Mouse (Mus musculus) right cerebral cortex, postnatal 14 days (tissue): ENCODE measurements at regions not wholly inside any gene's neighbourhood (a gene's known extent, or its start where the extent isn't known, plus 50 kb on each side); places are given as distances from the start of the nearest gene placed in this dataset.
A peak's percentile ranks its signal among the peaks of the same experiment; 100 is the strongest.

Experiments
- DNase-seq: peaks from one replicate; pipeline ENCODE4 v3.0.0; 2022

DNA sequence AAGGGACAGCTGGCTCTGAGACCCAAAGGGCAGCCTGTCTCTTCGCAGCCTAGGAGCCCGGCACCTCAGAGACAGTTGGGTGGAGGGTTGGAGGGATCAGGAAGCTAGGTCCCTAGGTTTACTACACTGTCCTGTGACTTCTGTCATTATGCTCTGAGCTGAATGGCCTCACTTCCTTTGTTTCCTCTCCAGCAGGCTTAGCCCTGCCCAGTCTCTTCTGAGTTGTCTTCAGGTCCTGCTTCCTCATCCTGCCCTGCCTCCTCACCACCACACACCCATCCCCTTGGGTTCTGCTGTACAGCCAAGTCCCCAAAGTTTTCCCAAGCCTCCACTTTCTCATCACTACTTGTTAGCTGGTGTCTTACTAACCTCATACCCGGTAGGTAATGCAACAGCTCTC lies 122.7 kb upstream of the Ccdc122 start:
- DNase-seq, result no peak

DNA sequence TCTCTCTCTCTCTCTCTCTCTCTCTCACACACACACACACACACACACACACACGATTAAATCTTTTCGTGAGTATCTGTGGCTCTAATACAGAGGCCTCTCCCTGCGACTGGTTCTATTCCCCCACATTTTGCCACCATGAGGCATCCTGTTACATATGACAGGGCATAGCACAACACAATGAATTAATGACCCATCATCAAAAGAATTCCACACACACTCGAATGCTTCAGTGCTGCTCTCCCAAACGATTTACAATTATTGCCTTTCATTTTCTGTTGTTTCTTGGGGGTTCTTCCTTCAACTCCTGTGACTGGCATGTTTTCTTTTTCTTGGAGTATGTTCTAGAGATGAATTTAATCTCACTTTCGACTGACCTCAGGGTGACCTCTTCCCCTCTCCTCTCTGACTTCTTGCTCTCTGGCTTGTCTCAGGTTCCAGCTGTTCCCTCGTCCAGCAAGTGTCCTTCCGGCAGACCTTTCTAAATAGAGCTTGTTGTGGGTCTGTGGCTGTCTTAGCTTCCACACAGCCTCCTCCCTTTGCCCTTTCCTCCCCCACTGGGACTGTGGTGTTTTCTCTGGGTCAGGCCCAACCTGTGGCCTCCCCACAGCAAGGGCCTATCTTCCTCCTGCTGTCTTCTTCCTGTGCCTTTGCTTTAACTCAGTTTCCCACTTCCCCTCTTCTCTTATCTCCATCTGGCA lies 124.1 kb upstream of the Ccdc122 start:
- DNase-seq, result no peak

DNA sequence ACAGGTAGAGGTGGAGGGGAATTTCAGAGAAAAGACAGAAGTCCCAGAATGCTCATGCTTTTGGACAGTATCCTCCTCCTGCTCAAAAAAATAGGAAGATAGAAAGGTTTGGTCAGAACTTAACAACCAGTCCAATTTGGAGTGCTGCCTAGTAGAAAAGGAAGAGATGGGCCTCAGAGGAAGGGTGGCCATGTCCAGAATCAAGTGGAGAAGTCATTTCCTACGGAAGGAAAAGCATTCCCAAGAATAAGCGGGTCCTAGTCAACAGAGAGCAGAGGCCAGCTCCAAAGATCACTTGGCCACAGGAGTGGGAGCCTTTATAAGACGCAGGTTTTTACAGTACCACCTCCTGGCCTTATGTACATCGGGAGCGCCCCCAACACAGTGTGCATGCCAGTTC lies 125.3 kb upstream of the Ccdc122 start:
- no peak for DNase-seq

DNA sequence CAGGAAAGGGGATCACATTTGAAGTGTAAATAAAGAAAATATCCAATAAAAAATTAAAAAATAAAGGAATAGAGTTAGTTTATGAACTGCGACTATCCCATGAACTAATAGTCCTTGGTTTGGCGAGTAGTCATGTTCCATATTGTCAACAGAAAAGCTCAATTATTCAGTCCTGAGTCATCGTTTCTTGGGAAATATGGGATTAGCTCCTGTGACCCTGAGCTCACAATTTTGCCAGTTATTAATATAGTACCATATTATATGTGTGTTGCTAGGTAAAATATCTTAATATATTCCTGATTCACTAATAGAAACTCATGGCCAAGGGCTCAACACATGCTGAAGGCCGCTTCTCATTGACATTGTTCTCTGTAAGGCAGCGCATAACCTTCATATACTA lies 126.4 kb upstream of the Ccdc122 start:
- no peak for DNase-seq

DNA sequence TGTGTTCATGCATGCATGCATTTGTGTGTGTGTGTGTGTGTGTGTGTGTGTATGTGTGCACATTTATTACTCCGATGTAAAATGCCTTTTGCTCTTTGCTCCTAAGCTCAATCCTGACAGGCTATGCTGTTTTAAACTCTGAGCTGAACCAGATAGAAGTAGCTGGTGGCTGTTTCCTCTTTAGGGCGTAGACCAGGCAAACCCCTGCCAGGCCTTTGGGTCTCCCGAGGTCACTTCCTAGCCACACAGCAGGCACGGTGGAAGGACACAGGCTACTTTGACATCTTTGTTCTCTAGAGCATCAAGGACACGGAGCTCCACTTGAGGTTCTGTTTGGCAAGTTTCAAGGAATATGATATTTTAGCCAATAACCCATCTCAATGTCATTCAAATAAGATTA lies 128.6 kb upstream of the Ccdc122 start:
- no peak for DNase-seq

DNA sequence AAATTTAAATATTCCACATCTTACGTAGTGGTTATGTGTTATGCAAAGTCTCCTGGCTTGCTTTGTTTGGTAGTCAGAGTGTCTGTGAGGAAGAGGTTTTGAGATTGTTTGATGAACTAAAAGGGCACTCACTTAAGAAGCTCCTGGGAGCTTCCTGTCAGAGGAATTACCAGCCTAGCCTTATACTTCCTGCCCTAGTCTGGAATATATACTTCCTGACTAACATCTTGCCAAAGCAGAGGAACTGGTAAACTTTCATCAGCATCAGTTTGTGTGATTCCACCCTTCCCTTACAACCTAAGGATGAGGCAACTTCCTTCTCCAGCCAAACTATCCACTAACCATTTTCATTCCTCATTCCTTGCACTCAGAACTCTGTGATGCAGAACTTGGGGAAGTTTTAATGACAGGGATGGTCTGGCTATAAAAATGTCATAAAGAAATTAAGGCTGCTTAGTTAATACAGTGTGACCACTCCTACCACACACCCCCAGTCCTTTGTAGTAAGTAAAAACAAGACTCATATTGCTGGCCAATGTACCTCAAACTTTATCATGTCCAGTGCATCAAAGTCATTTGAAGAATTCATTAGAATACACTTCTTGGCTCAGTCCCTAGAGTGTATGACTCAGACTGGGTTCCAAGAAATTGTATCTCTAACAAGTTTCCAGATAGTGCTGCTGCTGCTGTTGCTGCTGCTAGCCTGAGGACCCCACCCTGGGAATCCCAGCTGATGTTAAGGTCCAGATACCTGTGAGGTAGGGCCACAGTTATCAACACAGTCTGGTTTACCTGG lies 133.4 kb upstream of the Ccdc122 start:
- DNase-seq, result no peak

DNA sequence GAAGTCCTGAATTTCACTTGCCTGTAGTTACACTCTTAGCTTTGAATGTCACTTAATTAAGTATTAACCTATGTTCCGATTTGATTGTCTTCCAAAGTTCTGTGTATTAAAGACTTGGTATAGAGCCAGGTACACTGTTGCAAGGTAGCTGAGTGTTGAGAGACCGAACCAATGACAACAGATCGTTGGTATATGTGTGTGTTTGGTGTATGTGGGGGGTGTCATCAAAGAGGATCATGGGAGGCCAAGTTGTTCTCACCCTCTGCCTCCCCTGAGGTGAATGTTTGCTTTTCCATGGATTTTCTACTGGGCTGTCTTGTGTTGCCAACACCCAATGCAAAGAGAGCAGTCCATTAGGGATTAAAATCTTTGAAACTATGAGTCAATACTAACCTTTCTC lies 135.1 kb upstream of the Ccdc122 start:
- no peak for DNase-seq

DNA sequence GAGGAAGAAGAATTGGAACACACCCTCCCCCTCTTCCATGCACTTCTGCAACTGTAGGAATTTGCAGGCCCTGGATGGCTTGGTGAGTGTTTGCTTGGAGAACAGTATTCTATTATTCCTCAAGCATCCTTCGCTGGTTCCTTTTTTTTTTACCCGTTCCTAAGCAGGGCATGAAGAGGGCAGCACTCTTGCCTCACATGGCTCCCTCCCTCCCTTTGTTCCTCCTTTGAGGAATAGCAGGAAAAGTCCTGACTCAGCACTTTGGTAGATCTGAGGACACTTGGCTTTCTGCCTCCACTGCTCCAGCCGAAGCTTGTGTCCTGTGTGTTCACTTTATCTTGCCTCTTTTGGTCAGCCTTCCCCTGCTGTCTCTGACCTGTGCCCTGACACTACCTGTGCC lies 137.2 kb upstream of the Ccdc122 start:
- DNase-seq, result no peak

DNA sequence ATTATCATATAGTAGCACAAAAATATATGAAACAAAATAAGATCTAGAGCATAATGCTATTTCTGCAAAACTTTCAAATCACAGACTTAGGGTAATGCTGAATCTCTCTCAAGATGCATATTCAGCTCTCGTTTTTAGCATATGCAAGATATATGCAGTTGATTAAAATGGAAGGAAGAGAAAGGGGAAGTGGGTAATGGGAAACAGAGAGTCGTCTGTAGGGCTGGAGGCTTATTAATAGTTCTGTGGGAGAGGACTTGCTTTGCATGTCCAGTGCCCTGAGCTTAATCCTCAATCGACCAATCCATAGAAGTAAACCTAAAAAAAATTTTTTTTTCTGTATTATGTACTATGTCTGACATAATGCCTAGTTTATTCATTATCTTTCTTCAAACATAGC lies 148.9 kb upstream of the Ccdc122 start:
- DNase-seq, result no peak

DNA sequence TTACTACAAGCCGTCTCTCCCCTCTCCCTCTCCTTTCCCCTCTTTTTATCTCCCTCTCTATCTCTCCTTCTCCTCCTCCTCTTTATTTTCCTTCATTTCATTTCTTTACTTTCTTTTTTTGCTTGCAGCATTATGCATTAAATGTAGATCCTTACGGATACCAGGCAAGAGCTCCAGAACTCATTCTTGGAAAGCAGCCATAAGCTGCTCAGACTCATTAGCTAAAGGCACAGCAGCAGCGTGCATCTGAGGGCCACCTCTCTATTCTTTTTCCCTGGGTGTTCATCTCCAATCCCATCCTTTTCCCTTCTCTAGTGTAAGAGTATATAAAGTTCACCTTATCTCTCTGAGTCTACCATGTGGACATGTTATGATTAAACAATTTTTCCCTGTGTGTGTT lies 149.4 kb upstream of the Ccdc122 start:
- no peak for DNase-seq

DNA sequence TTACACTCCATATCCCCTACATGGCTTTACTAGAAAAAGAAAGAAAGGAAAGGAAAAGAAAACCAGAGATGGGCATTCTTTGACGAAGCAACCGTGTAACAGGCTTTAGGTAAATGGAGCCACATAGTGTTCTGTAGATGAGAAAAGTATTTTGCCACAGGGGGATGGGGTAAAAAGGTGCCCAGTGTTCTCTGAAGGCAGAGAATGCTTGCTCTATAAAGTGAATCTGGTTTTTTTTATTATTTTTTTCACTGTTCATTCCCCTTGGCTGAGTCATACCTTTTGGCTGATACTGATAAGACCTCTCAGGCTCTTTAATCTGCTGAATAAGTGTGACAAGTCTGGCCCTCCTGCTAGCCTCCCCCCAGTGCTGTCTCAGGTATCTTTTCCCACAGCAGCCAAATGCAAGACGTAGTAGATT lies 153.3 kb upstream of the Ccdc122 start:
- DNase-seq, result no peak

DNA sequence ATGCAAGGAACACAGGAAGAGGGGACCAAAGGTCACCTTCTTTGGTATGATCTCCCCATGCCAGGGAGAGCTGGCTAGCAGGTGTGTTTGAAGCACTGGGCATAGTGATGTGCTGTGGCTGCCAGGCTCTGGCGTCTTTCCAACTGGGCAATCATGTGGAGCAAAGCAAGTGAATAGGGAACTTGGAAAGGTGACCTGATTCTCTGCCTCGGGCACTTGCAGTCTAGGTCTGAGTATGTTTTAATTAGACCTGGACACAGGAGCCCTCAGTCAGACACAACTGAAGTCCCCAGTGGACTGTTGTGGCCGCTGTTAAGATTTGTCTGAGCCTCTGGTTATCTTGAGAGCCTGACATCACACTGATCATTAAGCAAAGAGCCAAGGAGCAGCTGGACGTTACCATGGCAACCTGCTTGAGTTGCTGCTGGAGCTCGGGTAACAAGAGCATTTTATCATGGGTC lies 153.8 kb upstream of the Ccdc122 start:
- peak; percentile 40 for DNase-seq

DNA sequence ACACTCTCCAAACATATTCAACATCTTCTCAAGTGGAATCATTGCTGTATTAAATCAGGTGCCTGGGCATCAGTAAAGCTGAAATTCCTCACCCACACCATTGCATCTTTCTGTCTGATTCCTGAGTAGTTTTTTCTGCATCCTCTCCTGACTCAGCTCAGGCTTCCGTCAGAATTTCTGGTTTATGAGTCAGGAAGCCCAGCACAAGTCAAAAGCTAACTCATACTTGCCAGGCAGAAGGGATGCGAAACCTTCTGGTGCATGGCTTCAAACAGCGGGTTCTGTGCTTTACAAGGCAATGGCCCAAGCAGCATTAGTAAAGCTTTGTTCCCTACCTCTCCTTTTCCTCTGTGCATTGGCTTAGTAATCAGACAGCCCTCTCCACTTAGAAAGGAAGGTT lies 155.7 kb upstream of the Ccdc122 start:
- no peak for DNase-seq

DNA sequence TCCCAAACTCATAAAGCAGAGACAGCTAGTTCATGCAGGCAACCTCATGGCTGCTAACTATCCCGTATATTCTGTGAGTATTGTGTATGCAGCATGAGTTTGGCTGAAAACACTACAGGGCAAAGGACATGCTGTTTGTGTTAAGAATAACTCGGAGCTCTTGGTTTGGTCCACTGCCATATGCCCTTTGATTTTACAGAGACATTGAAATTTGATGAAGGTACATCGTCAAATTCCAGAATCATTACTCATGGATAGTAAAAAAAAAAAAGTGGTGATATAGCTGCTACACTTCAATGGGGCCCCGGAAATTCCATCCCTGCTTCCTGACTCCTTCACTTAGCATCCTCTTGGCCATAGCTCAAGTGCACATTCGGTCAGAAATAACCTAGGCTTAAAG lies 159.3 kb upstream of the Ccdc122 start:
- no peak for DNase-seq

DNA sequence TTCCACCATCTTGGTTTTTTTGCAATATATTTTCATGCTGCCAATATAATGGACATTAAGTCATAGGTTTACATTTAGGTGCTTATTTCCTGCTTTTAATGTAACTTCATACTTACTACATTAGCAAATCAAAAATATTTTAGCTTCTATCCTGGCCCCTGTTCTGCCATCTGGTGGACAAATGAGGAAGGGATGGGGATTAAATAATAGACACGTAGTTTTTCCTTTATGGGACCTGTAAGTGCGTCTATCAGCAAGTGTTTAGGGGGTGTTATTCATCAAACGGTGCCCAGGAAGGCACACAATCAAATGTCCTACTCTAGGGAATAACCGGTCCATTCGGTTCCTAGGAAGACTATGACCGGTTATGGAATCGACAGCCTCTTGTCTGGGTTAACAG lies 160.6 kb upstream of the Ccdc122 start:
- peak; percentile 47 for DNase-seq

DNA sequence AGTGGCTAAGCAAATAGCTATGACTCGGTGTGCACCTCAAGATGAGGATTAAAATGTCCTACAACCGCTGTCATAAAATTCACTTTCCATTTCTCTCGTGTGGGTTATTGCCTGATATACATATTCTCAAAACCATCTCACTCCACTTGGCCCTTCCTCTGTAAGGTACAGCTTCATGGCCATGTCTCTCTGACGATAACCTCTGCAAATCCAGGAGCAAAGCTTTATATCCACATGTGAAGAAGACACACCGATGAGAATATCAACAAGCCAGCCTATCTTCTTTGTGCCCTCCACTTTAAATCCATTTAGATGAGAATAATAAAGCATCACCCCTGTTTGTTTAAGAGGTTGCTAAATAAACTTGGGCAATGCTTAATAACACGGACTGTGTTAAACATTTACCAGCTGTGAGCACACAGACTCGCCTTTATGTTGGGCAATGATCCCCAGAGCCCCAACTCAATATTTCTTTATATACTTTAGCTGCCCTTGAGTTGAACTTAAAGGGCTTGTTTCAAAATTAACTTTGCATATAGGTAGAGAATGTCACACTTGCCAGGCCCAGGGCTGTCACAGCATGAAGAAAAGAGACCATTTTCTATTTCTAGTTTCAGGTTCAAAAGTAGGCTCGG lies 161.2 kb upstream of the Ccdc122 start:
- DNase-seq, result no peak

DNA sequence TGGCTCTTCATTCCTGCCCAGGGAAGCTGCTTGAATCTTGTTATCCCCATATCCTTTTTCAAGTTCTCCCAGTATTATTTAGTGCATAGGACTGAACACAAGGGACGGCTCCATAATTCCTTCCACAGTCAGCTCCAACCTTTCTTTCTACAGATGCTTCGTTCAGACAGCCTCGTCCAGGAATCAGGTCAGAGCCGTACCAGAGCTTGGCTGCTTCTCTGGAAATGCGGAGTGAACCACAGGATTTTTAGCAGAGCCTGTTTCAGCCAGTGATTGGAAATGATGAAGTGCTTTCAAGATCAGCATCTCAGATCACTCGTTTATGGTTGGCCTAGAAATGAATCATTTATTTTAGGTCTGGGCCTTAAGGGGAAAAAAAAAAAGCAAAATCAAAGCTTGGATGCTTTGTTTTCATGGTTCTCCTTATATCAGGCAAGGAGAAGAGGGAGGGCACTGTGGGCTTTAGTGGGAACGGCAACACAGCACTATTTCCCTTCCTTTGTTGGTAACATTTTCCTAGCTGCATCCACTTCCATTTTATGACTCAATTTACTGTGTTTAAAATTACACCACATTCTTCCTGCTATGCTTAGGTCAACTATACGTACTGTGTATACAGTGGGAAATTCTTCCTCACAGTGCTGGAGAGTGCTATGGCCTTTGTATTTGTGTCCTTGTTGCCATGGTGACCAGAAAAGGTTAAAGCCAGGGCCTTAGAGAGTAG lies 161.9 kb upstream of the Ccdc122 start:
- DNase-seq, result no peak

DNA sequence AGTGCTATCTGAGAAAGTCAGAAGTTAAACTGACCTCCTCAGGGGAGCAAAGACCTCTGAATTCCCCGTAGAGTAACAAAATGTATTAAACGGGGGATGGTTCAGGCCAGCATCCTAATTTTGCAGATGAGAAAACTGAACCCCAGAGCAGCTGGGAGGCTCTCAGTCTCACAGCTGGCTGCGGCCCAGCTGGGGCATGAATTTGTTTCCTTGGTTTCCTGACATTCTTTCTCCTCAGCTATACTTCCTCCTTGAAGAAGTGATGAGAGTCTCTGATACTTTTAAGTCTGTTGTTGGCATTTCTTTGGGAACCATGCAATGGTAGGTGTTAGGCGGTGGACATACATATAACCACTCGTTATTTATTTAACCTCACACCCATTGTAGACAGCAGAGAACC lies 162.9 kb upstream of the Ccdc122 start:
- no peak for DNase-seq

DNA sequence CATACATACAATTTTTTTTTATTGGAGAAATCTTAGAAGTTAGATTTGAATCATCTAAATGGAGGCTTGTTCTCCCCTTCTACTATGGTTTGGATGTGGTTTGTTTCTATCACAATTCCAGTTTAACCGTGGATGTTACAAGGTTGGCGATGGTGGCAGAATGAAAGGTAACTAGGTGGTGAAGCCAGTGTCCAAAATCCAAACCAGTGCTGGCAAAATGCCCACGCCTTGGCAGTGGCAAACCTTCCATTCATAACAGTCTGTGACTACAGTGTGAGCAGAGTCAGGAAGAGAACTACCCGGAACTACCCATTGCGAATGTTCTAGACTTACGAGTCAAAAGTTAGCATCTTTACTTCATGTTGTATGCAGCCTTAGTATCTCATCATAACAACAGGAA lies 163.6 kb upstream of the Ccdc122 start:
- DNase-seq, result no peak

DNA sequence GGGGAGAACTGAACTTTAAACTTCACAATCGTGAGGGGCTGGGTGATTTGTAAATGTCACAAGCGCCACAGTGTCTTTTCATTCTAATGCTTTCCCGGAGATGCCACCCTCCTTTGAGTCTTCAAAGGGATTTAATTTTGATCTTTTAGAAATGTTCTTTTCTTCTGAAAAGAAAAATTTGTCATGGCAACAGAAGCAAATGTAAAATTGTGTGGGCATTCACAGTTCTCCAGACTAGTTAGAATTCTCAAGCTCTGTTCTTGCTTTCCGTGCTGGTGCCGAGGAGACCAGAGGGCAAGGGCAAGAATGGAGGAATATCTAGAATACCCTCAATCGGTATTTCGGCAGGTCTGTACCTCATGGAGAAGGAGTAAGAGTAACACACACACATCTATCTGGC lies 164.1 kb upstream of the Ccdc122 start:
- no peak for DNase-seq

DNA sequence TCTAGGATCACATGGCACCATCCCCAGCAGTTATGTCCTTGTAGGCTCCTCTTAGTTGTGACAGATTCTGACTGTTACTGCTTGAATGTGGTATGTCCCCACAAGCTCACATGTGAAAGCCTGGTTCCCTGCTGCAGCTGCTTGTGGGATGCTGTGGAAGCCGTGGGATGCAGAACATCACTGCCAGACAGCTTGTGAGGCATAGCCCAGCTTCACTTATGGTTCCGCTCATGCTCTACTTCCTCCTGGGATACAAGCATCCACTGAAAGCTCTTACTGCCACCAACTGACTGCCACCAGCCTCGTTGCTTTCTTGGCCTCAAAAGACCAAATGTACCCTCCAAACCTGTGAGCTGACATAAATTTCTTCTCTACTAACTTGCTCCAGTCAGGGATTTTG lies 167.7 kb upstream of the Ccdc122 start:
- no peak for DNase-seq

DNA sequence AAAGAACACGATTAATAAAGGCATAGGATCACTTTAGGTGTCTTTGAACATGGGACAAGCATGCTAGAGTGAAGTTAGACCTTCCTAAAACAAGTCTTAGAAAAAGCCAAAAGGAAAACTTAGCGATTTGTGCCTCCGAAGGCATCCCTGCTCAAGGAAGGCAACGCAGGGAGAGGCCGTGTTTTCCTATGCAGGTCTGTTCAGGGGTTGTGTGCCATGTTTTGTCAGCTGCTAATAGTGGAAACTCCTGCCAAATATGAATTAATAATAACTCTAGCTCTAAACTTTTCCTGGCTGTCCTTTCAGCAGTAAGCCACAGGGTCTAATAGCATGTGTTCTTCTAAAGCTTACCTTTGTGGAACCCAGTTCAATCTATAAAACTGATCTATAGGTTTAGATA lies 168.4 kb upstream of the Ccdc122 start:
- DNase-seq, result no peak

DNA sequence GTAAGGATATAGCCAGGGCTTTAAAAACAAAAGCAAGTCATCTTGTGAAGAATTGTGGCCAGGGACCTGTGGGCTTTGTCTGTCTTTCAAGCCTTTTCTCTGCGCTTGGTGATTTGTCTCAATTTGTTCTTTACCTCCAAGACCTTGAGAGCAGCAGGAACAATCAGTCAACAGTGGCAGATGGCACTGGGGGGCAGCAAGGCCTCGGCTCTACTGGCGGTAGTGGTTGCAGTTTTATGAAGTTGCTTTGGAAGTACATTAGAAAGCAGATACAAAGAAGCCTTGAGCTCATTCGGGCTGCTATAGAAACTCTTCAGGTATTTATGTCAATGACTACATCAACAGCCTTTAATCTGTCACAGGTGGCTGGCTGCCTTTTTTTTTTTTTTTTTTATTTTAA lies 171.9 kb upstream of the Ccdc122 start:
- DNase-seq, result no peak
